ENCODE assay signal across 6 mouse cellular contexts in genomic region chr8:71841201-71841817, GRCm38 (mm10). TPM values are rescaled to one million over a fixed set of nuclear protein-coding genes. Genes with fewer than 3 reads are reported as not detected.
DNase-seq lines count a peak whose midpoint lies in the region; ATAC-seq and TF ChIP-seq lines count a peak whose summit lies in the region.
"Not testable (repeated sequence)": the region's sequence is repeated elsewhere in the genome, so short reads cannot be mapped to it uniquely, and the experiment has no call there.

No protein-coding gene starts in this region.

- not testable (repeated sequence) for H3K4me2 ChIP-seq in embryonic facial prominence, embryonic 15.5 days (replicated peaks); heart, embryonic 11.5 days; heart, embryonic 15.5 days; intestine, embryonic 14.5 days (ENCODE audit: low read length); limb, embryonic 14.5 days (replicated peaks; ENCODE audit: low read depth, low read length, severe bottlenecking); midbrain, postnatal 0 days (ENCODE audit: low read depth, low read length, poor library complexity, severe bottlenecking)

- H3K27me3 ChIP-seq in embryonic facial prominence, embryonic 15.5 days; heart, embryonic 11.5 days (ENCODE audit: control insufficient read depth, insufficient read depth, low read length); heart, embryonic 15.5 days; intestine, embryonic 14.5 days (replicated peaks; ENCODE audit: control insufficient read depth, insufficient read depth, low read length); limb, embryonic 14.5 days (ENCODE audit: control insufficient read depth, insufficient read depth, low read length); midbrain, postnatal 0 days (ENCODE audit: insufficient read depth, low read length): not testable (repeated sequence)

- not testable (repeated sequence) for TF ChIP-seq CTCF in midbrain, postnatal 0 days (IDR thresholded peaks at IDR 0.05)

- H3K27ac ChIP-seq in embryonic facial prominence, embryonic 15.5 days (replicated peaks); heart, embryonic 11.5 days (ENCODE audit: low read depth, low read length); heart, embryonic 15.5 days; intestine, embryonic 14.5 days (ENCODE audit: low read depth); limb, embryonic 14.5 days (replicated peaks; ENCODE audit: low read depth, low read length); midbrain, postnatal 0 days (ENCODE audit: low read depth, low read length): not testable (repeated sequence)

- DNase-seq in intestine, embryonic 14.5 days (ENCODE audit: low spot score); limb, embryonic 14.5 days (ENCODE audit: low spot score); midbrain, postnatal 0 days (ENCODE audit: low spot score): not testable (repeated sequence)

- not testable (repeated sequence) for H3K36me3 ChIP-seq in embryonic facial prominence, embryonic 15.5 days; heart, embryonic 11.5 days (ENCODE audit: control insufficient read depth, insufficient read depth, low read length); heart, embryonic 15.5 days; intestine, embryonic 14.5 days (ENCODE audit: control insufficient read depth, insufficient read depth, low read length); limb, embryonic 14.5 days (ENCODE audit: control insufficient read depth, insufficient read depth, low read length); midbrain, postnatal 0 days (ENCODE audit: insufficient read depth, low read length)

- H3K4me1 ChIP-seq in embryonic facial prominence, embryonic 15.5 days; heart, embryonic 11.5 days (ENCODE audit: control insufficient read depth, insufficient read depth, low read length); heart, embryonic 15.5 days (replicated peaks); intestine, embryonic 14.5 days (replicated peaks; ENCODE audit: control insufficient read depth, insufficient read depth, low read length); limb, embryonic 14.5 days (ENCODE audit: control insufficient read depth, insufficient read depth, low read length); midbrain, postnatal 0 days (ENCODE audit: insufficient read depth, low read length): not testable (repeated sequence)

- peak; percentile 47; the same call in 1 of the 2 replicates for ATAC-seq in embryonic facial prominence, embryonic 15.5 days (ENCODE audit: insufficient number of reproducible peaks, low FRiP score, low TSS enrichment, low read depth)
- ATAC-seq in heart, embryonic 11.5 days (replicated peaks; ENCODE audit: insufficient number of reproducible peaks, low FRiP score, low TSS enrichment), result peak; percentile 59
- ATAC-seq in heart, embryonic 15.5 days (replicated peaks; ENCODE audit: insufficient number of reproducible peaks, insufficient read depth, low FRiP score, low read depth), result peak; percentile 73
- 0 out of 2 replicates have a peak, but pooled peaks have one; percentile 27 for ATAC-seq in intestine, embryonic 14.5 days (replicated peaks; ENCODE audit: low FRiP score, low TSS enrichment, low read depth)
- ATAC-seq in limb, embryonic 14.5 days (ENCODE audit: low FRiP score, low read depth), result 0 out of 2 replicates have a peak, but pooled peaks have one; percentile 26
- ATAC-seq in midbrain, postnatal 0 days (ENCODE audit: low FRiP score), result 0 out of 2 replicates have a peak, but pooled peaks have one; percentile 23

- H3K9me3 ChIP-seq in embryonic facial prominence, embryonic 15.5 days (replicated peaks); heart, embryonic 11.5 days (replicated peaks; ENCODE audit: control insufficient read depth, low read length); heart, embryonic 15.5 days (replicated peaks); intestine, embryonic 14.5 days (ENCODE audit: control insufficient read depth, low read length); limb, embryonic 14.5 days (ENCODE audit: control insufficient read depth, low read length); midbrain, postnatal 0 days (ENCODE audit: low read length): not testable (repeated sequence)

- H3K9ac ChIP-seq in embryonic facial prominence, embryonic 15.5 days; heart, embryonic 11.5 days (ENCODE audit: low read depth, low read length); heart, embryonic 15.5 days; intestine, embryonic 14.5 days (ENCODE audit: low read length); limb, embryonic 14.5 days (ENCODE audit: low read depth, low read length, severe bottlenecking); midbrain, postnatal 0 days (replicated peaks; ENCODE audit: low read length, poor library complexity, severe bottlenecking): not testable (repeated sequence)

- 85% methylated on average over 3 of the region's 3 CpGs for WGBS in embryonic facial prominence, embryonic 15.5 days
- 81% methylated on average over 3 of the region's 3 CpGs for WGBS in heart, embryonic 11.5 days (ENCODE audit: insufficient replicate concordance)
- 76% methylated on average over 3 of the region's 3 CpGs for WGBS in heart, embryonic 15.5 days
- WGBS in intestine, embryonic 14.5 days, result 87% methylated on average over 3 of the region's 3 CpGs
- WGBS in limb, embryonic 14.5 days, result 90% methylated on average over 3 of the region's 3 CpGs
- 89% methylated on average over 3 of the region's 3 CpGs for WGBS in midbrain, postnatal 0 days

- not testable (repeated sequence) for H3K4me3 ChIP-seq in embryonic facial prominence, embryonic 15.5 days (replicated peaks); heart, embryonic 11.5 days (ENCODE audit: low read depth, low read length); heart, embryonic 15.5 days; intestine, embryonic 14.5 days (ENCODE audit: low read depth, low read length); limb, embryonic 14.5 days (replicated peaks; ENCODE audit: low read length); midbrain, postnatal 0 days (ENCODE audit: low read depth, low read length)

- TF ChIP-seq POLR2A in limb, embryonic 14.5 days (IDR thresholded peaks at IDR 0.05; ENCODE audit: borderline replicate concordance, extremely low read depth, insufficient read depth, insufficient read length), result not testable (repeated sequence)

RNA-seq across cellular contexts. Expression of gene Zfp709, which starts 40.5 kb away (rescaled TPM):
- 5.4 and 8.6 TPM in 2 replicates for polyA plus RNA-seq in embryonic facial prominence, embryonic 15.5 days (2015; fragmentation: Nextera tagmentation; extraction: Ambion mirVana)
- polyA plus RNA-seq in heart, embryonic 11.5 days (2014; fragmentation: Nextera tagmentation; extraction: Ambion mirVana), result 5.6 and 5.9 TPM in 2 replicates
- 3.7 and 5.7 TPM in 2 replicates for polyA plus RNA-seq in heart, embryonic 15.5 days (2015; fragmentation: Nextera tagmentation; extraction: Ambion mirVana)
- 5.8 and 6.9 TPM in 2 replicates for polyA plus RNA-seq in intestine, embryonic 14.5 days (2014; fragmentation: Nextera tagmentation; extraction: Ambion mirVana)
- 1.9 and 2.3 TPM in 2 replicates for polyA plus RNA-seq in limb, embryonic 14.5 days (2012; rRNA removed)
- 7.9 and 9.0 TPM in 2 replicates for polyA plus RNA-seq in limb, embryonic 14.5 days (2014; fragmentation: Nextera tagmentation; extraction: Ambion mirVana)
- 9.0 and 12.0 TPM in 2 replicates for total RNA-seq in midbrain, postnatal 0 days (2014; rRNA removed)
- polyA plus RNA-seq in midbrain, postnatal 0 days (2015; fragmentation: Nextera tagmentation; extraction: Ambion mirVana), result 5.6 and 6.0 TPM in 2 replicates

Comparison
In these comparisons a context has a peak if more than half of its experiments do, and no peak if none do; other contexts are left out.
1. ATAC-seq: peak in every context shown above with its lines; median percentile 73 in heart, embryonic 15.5 days; 59 in heart, embryonic 11.5 days; 47 in embryonic facial prominence, embryonic 15.5 days; 27 in intestine, embryonic 14.5 days; 26 in limb, embryonic 14.5 days; 23 in midbrain, postnatal 0 days.